Mouse (Mus musculus): Measurements from ENCODE around the gene 4930590J08Rik.

- TF ChIP-seq POLR2A (IDR thresholded peaks at IDR 0.05; ENCODE audit: low read depth, low read length), result no peak
- TF ChIP-seq CTCF (IDR thresholded peaks at IDR 0.05; ENCODE audit: extremely low read depth, insufficient read depth, insufficient read length, insufficient replicate concordance), result no peak
These were observed 39.8 kb upstream of the 4930590J08Rik start for GRCm38 (mm10) chr6:91862848-91863247.

Measured in spleen, adult 2 months (tissue).